Mouse (Mus musculus) gastrocnemius, adult 2 months (tissue): ENCODE measurements around the gene Nudt4. TPM values are rescaled to one million over a fixed set of nuclear protein-coding genes. Genes with fewer than 3 reads are reported as not detected.

Source experiments
- DNase-seq: peaks from one replicate; pipeline ENCODE4 v3.0.0; 2022
- H3K27ac ChIP-seq: fragments of 200-600 bp; 2 replicates; pipeline ENCODE4 v1.8.1; 2022; ENCODE audit warnings: mild to moderate bottlenecking
- H3K4me3 ChIP-seq: fragments of 200-600 bp; 2 replicates; pipeline ENCODE4 v1.8.1; 2022; ENCODE audit warnings: mild to moderate bottlenecking, moderate library complexity
- CTCF ChIP-seq: fragments of 200-600 bp; IDR thresholded peaks from 2 replicates; pipeline ENCODE4 v1.8.1; 2022; ENCODE audit warnings: antibody characterized with exemption, mild to moderate bottlenecking, moderate library complexity
- intact Hi-C: fragments of 180-260 bp; cut with DNase I; formaldehyde crosslinking; loops from one replicate; pipeline ENCODE4 v1.15.1; 2025
- total RNA-seq, 2 experiments: library from RNA; stranded (reverse); gene quantifications; 2 replicates each; pipeline ENCODE4 v1.2.3; 2021

The Nudt4 gene
- total RNA-seq, 2 experiments from 2014 or later = 182 to 332 TPM

DNA sequence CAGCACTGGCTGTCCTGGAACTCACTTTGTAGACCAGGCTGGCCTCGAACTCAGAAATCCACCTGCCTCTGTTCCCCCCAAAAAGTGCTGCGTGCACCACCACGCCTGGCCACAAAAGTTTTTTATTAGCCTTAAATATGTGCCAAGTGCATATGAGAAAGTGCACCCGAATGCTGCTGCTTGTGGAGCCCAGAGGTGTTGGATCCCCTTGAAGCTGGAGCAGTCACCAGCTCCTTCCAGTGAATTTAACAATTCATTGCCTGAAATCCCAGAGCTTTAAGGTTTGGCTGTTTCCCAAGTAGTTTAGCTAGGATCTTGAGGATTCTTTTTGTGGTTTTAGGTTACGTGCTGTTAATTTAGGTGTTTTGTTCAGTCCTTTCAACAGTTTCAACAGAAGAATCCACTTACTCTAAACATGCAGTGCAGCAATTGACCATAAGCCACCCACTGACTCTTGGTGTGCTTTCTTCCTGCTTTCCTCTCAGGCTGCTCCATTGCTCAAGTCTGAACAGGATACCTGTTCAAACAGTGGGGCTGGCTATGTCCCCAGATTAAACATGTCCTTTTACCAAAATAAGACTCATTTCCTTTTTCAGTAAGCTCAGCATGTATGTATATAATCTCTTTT is 37.3 kb downstream of the Nudt4 start:
- H3K27ac ChIP-seq = no peak overlapping the region
- intact Hi-C loops = no loop called here
- no peak for DNase-seq
- no peak overlapping the region for H3K4me3 ChIP-seq
- no peak for TF ChIP-seq CTCF

DNA sequence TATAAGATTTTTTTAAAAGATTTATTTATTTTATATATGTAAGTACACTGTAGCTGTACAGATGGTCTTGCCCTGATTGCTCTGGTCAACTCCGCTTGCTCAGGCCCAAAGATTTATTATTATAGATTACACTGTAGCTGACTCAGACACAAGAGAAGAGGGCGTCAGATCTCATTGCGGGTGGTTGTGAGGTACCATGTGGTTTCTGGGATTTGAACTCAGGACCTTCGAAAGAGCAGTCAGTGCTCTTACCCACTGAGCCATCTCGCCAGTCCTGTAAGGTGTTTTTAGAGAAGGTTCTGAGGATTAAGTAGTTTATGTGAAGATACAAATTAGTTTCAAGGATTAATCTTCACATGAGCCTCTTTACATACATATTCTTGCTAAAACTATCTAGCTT is 38.1 kb downstream of the Nudt4 start:
- no peak for DNase-seq
- Histone ChIP-seq H3K4me3 (no peak overlapping the region), H3K27ac (no peak overlapping the region)
- no peak for TF ChIP-seq CTCF
- intact Hi-C loops = no loop called here

DNA sequence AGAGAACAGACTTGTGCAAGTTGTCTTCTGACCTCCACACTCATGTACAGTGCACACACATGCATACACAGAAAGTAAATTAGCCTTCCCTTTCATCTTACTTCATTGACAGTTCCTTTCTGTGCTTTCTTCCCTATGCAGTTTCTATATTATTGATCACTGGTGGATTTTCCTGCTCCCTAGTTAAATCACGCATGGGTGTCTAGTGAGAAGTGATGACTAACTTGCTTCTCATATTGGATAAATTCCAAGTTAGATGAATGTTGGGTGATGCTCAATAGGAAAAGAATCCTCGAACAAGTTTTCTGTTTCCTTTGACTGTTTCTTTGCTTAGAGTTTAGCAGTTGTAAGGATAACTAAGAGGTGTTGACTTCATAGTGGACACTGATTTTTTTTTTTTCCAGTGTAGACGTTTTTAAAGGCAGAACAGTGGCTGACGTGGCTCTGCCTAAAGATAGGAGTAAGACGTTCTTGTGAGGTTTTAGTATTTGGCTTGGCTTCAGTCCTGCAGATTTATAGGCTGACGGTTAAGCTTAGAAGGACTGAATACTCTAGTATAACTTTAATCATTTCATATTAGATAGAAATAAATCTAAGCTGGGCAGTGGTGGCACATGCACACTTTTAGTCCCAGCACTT is 38.8 kb downstream of the Nudt4 start:
- TF ChIP-seq CTCF = no peak
- no peak for DNase-seq
- intact Hi-C loops = no loop called here
- no peak overlapping the region for H3K27ac ChIP-seq
- H3K4me3 ChIP-seq = no peak overlapping the region

DNA sequence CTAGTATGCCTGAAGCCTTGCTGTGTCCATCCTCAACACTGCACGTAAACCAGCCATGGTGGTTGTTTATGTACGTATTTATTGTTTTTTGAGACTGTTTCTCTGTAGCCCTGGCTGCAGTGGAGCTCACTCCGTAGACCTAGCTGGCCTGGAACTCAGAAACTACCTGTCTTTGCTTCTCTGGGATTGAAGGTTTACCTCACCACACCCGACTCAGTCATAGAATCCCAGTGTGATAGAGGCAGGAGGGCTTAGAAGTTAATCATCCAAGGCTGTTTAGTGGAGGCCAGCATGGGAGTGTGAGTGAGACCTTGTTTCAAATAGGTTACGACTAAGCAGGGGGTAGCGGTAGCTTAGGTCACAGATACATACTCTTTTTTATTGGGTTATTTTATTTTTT is 46.3 kb downstream of the Nudt4 start:
- Histone ChIP-seq H3K27ac (no peak overlapping the region), H3K4me3 (no peak overlapping the region)
- DNase-seq = no peak
- intact Hi-C loops = no loop called here
- TF ChIP-seq CTCF = no peak

DNA sequence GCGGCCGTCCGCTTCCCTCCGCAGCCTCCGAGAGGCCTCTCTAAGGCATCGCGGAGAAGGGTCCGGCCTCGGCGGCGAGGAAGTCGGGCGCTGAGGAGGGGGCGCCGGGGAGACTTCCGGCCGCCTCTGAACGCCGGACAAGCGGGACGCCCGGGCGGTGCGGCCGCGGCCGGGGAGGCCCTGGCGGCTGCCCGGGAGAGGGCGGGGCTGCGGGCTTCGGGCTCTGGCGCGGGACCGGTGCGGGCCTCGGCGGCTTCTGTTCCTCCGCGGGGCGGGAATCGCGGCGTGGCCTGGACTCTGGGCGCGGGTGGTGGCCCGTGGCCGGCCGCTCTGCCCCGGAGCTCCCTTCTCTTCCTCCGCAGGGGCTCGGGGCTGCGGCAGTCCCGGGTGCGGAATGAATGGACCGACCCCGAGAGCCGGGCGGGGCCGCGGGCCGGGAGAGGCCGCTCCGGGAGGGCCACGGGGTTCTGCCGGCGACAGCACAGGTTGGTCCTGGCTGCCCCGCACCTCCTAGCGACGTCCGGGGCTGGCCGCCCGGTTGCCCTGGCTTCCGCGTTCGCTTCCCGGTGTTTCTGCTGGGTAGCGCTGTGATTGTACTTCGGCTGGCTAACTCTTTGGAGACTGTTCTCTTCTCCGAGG is 48.5 kb downstream of the Nudt4 start:
- Histone ChIP-seq H3K4me3 (peak overlapping the region; percentile 94), H3K27ac (peak overlapping the region; percentile 96)
- intact Hi-C loops = no loop called here
- TF ChIP-seq CTCF = no peak
- DNase-seq = peak; percentile 76

DNA sequence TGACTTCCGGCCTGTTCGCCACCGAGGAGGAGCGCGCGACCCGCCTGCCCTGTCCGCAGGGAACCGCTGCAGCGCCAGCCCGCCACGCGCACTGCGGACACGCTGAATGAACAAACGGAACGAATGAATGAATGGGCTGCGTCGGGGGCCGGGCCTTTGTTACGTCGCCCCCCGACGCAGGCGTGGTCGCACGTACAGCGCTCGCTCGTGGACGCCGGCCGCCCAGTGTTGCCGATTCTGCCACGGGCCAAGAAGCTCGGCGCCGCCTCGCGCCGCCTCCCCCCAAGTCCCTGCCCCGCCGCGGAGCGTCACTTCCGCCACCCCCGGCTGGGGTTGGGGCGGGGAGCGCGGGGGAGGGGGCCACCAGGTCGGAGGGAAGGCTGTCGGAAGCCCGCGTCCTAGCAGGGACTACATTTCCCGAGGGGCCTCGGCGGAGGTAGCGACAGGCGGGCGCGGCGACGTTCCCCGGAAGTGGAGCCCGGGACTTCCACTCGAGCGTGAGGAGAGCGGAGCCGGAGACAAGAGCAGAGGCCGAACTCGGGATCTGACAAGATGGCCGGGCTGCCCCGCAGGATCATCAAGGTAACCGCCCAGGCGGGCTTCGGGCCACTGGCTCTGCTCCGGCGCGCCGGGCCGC is 49.2 kb downstream of the Nudt4 start, which contains the start of gene Ube2n:
Gene Ube2n (plus strand): TSS at position 490 of the 637 bp plus-strand sequence.
- intact Hi-C loops = no loop called here
- DNase-seq = peak; percentile 99
- no peak for TF ChIP-seq CTCF
- Histone ChIP-seq H3K4me3 (peak within 1 kb of the TSS; percentile 94), H3K27ac (peak within 1 kb of the TSS; percentile 96)

DNA sequence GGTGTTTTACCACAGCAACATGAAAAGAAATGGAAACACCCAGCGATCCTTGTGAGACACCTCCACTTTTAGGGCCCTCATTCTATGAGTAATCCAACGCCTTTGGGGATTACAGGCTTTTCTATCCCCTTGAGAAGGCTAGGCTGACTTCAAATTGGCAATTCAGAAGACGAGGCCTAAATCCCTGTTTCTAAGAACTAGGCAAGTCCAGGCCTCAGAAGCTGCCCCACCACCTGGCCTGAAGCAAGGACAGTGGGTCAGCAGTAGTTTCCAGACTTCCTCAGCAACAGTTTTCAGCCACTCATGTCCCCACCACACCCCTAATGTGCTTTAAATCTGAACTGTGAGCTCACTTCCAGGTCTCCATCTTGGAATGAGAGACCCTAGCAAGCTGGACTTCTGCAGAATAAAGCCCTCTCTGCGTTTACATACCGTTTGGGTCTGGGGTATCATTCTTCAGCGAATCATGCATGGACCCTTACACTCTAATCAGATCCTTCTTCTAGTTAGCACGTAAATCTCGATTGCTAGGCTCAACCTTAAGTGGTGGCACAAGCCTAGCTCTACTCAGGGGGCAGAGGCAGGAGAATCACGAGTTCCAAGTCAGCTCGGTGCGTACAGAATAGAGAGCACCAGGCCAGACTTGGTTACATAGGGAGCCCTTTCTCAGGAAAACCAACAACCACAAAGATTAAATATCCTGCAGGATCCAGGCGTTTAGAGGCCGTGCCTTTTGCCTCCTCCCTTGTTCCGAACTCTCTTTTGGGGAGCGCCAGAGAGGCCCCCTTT is 50.0 kb downstream of the Nudt4 start:
- no peak for TF ChIP-seq CTCF
- intact Hi-C loops = no loop called here
- DNase-seq = peak; percentile 22
- Histone ChIP-seq H3K27ac (peak overlapping the region; percentile 96), H3K4me3 (peak overlapping the region; percentile 94)

DNA sequence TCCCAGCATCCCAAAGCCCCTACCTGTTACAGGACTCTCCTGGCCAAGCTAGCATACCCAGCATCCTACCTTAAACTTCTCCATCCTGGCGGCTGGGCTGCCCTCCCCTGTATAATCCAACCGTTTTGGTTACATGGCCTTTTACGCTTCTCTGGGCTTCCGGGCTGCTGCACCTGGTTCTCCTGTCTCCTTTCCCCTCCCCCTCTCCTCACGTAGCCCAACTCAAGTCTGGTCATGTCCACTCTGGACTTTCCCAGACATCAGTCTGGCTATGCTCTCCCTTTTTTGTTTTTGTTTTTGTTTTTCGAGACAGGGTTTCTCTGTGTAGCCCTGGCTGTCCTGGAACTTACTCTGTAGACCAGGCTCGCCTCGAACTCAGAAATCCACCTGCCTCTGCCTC is 51.3 kb downstream of the Nudt4 start:
- Histone ChIP-seq H3K27ac (no peak overlapping the region), H3K4me3 (no peak overlapping the region)
- no peak for TF ChIP-seq CTCF
- intact Hi-C loops = no loop called here
- no peak for DNase-seq

DNA sequence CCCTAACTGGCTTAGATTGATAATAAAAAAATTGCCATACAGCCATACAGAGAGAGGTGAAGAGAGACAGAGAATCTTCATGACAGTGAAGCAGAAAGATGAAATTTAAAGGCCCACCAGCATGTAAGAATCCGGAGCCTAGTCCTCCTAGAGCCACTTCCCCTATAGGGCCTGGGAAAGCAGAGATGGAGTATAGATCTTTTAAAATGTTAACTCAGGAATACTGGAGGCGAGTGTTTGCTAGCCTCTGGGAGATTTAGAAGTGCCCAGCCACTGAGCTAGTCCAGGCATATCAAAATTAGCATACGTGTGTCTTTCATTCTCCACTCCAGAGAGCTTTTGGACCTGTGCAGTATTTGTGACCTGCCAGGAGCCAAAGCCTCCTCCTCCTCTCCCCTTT is 54.7 kb downstream of the Nudt4 start:
- H3K27ac ChIP-seq = peak overlapping the region; percentile 24; the same call in 1 of the 2 replicates
- intact Hi-C loops = no loop called here
- no peak overlapping the region for H3K4me3 ChIP-seq
- DNase-seq = no peak
- no peak for TF ChIP-seq CTCF

DNA sequence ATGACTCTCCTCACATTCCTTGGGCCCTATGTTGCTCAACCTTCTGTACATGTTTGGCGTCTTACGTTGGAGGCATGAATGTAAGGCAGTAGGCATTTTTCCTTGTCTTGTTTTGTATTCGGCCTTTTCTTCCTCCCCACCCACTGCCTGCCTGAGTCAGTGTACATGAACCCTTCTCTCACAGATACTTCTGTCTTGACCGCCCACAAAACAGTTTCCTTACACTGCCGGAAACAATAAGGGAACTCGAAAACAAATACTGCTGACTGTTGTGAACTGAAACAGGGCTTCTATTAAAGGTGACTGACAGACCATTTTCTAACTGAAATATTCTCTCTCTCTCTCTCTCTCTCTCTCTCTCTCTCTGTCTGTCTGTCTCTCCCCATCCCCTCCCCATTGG is 55.2 kb downstream of the Nudt4 start:
- no peak overlapping the region for H3K4me3 ChIP-seq
- no peak for DNase-seq
- peak overlapping the region; percentile 61 for H3K27ac ChIP-seq
- intact Hi-C loops = no loop called here
- TF ChIP-seq CTCF = no peak

DNA sequence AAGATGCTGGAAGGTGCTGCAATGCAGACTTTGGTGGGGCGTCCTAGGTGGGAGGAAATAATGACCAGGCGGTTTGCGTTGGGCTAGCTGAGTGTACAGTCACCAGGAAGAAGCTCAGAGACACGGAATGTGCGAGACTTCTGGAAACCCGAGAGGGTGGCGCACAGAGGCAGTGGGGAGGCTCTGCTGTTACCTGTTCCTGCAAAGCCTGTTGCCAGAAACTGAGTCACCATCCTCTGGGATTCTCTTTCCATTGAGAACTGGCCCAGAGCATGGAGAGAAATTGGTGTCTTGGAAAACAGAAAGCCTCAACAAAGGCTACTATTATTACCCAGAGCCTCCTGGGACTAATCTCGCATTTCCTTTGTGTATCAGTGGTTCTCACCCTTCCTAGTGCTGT is 55.8 kb downstream of the Nudt4 start:
- H3K27ac ChIP-seq = peak overlapping the region; percentile 61
- intact Hi-C loops = no loop called here
- TF ChIP-seq CTCF = no peak
- no peak overlapping the region for H3K4me3 ChIP-seq
- no peak for DNase-seq

DNA sequence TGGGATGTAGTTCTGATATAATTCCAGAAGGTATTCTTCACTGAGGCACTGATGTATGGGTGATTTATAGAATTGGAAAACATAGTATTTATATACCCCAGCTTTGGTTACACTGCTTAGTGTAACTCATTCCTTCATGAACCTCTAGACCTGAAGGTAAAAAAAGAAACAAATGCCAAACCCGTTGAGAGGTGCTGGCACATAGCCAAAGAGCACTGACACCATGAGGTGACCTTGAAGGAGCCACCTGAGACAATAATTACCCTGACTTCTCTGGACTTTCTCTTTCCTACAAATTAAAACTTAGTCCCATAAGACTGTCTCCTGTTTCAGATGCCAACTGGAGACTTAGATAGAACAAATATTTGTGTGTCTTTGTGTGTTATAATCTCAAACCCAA is 59.6 kb downstream of the Nudt4 start:
- intact Hi-C loops = no loop called here
- no peak for TF ChIP-seq CTCF

More for the DNA sequence above, 59.6 kb downstream of the Nudt4 start:
- H3K4me3 ChIP-seq = no peak overlapping the region
- no peak for DNase-seq
- no peak overlapping the region for H3K27ac ChIP-seq
